Mouse (Mus musculus): ENCODE results near the gene Mlf2. TPM values are rescaled to one million over a fixed set of nuclear protein-coding genes. Genes with fewer than 3 reads are reported as not detected.

Mlf2 gene
- polyA plus RNA-seq, 1 experiment from 2014 or later, result 443 TPM

GRCm38 (mm10) chr6:124904991-124905860 lies 26.0 kb upstream of the Mlf2 start:
- DNase-seq (ENCODE audit: low spot score) (no peak), ATAC-seq (ENCODE audit: low FRiP score) (0 out of 2 replicates have a peak, but pooled peaks have one; percentile 4)
- peaks cover 5% of the 10 kb centered on the region; the same call in 1 of the 2 replicates for H3K27me3 ChIP-seq (ENCODE audit: control insufficient read depth, insufficient read depth, low read length)
- peaks cover 6% of the 10 kb centered on the region for H3K4me1 ChIP-seq (replicated peaks; ENCODE audit: control insufficient read depth, insufficient read depth, low read length)
- WGBS, result 38% methylated on average over 13 of the region's 16 CpGs
- peak overlapping the region; percentile 45; the same call in 1 of the 2 replicates for H3K4me2 ChIP-seq (replicated peaks; ENCODE audit: low read depth, low read length)
- H3K4me3 ChIP-seq (ENCODE audit: low read depth, low read length), result no peak overlapping the region; the same call in 1 of the 2 replicates
- peak overlapping the region; percentile 70 for H3K9ac ChIP-seq (ENCODE audit: low read depth, low read length)
- H3K36me3 ChIP-seq (ENCODE audit: control insufficient read depth, insufficient read depth, low read length), result no peaks in the 10 kb centered on the region
- H3K27ac ChIP-seq (ENCODE audit: low read depth, low read length), result peak overlapping the region; percentile 91
- H3K9me3 ChIP-seq (ENCODE audit: control insufficient read depth, low read length), result no peaks in the 10 kb centered on the region

- H3K27ac ChIP-seq (ENCODE audit: low read depth, low read length), result no peak overlapping the region
- no peak overlapping the region for H3K4me3 ChIP-seq (ENCODE audit: low read depth, low read length)
- peaks cover 5% of the 10 kb centered on the region; the same call in 1 of the 2 replicates for H3K27me3 ChIP-seq (ENCODE audit: control insufficient read depth, insufficient read depth, low read length)
- H3K9me3 ChIP-seq (ENCODE audit: control insufficient read depth, low read length), result no peaks in the 10 kb centered on the region
- no peak overlapping the region for H3K9ac ChIP-seq (ENCODE audit: low read depth, low read length)
- no peak for ATAC-seq (ENCODE audit: low FRiP score)
- peaks cover 9% of the 10 kb centered on the region for H3K4me1 ChIP-seq (replicated peaks; ENCODE audit: control insufficient read depth, insufficient read depth, low read length)
- 82% methylated on average over 1 of the region's 1 CpGs for WGBS
- no peak for DNase-seq (ENCODE audit: low spot score)
- H3K36me3 ChIP-seq (ENCODE audit: control insufficient read depth, insufficient read depth, low read length), result no peaks in the 10 kb centered on the region
- no peak overlapping the region for H3K4me2 ChIP-seq (replicated peaks; ENCODE audit: low read depth, low read length)
Measured at GRCm38 (mm10) chr6:124907767-124908166, 23.4 kb upstream of the Mlf2 start.

GRCm38 (mm10) chr6:124910032-124910431 lies 21.2 kb upstream of the Mlf2 start:
- DNase-seq (ENCODE audit: low spot score) (peak; percentile 51), ATAC-seq (ENCODE audit: low FRiP score) (peak; percentile 41)
- peaks cover 18% of the 10 kb centered on the region for H3K4me1 ChIP-seq (replicated peaks; ENCODE audit: control insufficient read depth, insufficient read depth, low read length)
- 0 out of 2 replicates have a peak overlapping the region, but pooled peaks have one; percentile 4 for H3K4me3 ChIP-seq (ENCODE audit: low read depth, low read length)
- 0 out of 2 replicates have a peak, but pooled peaks cover 4% of the 10 kb centered on the region for H3K36me3 ChIP-seq (ENCODE audit: control insufficient read depth, insufficient read depth, low read length)
- H3K9ac ChIP-seq (ENCODE audit: low read depth, low read length), result peak overlapping the region; percentile 56; the same call in 1 of the 2 replicates
- peak overlapping the region; percentile 33 for H3K4me2 ChIP-seq (replicated peaks; ENCODE audit: low read depth, low read length)
- H3K27ac ChIP-seq (ENCODE audit: low read depth, low read length), result no peak overlapping the region
- peaks cover 5% of the 10 kb centered on the region; the same call in 1 of the 2 replicates for H3K27me3 ChIP-seq (ENCODE audit: control insufficient read depth, insufficient read depth, low read length)
- no peaks in the 10 kb centered on the region for H3K9me3 ChIP-seq (ENCODE audit: control insufficient read depth, low read length)
- WGBS, result 3% methylated on average over 22 of the region's 32 CpGs

- H3K36me3 ChIP-seq (ENCODE audit: control insufficient read depth, insufficient read depth, low read length), result 0 out of 2 replicates have a peak, but pooled peaks cover 4% of the 10 kb centered on the region
- no peaks in the 10 kb centered on the region for H3K9me3 ChIP-seq (ENCODE audit: control insufficient read depth, low read length)
- no peak for ATAC-seq (ENCODE audit: low FRiP score)
- peaks cover 23% of the 10 kb centered on the region for H3K4me1 ChIP-seq (replicated peaks; ENCODE audit: control insufficient read depth, insufficient read depth, low read length)
- no peak within 1 kb of the TSS for H3K4me3 ChIP-seq (ENCODE audit: low read depth, low read length)
- H3K9ac ChIP-seq (ENCODE audit: low read depth, low read length), result no peak within 1 kb of the TSS
- peaks cover 5% of the 10 kb centered on the region; the same call in 1 of the 2 replicates for H3K27me3 ChIP-seq (ENCODE audit: control insufficient read depth, insufficient read depth, low read length)
- no peak within 1 kb of the TSS for H3K4me2 ChIP-seq (replicated peaks; ENCODE audit: low read depth, low read length)
- DNase-seq (ENCODE audit: low spot score), result no peak
- 17% methylated on average over 12 of the region's 13 CpGs for WGBS
- H3K27ac ChIP-seq (ENCODE audit: low read depth, low read length), result no peak within 1 kb of the TSS
Measured at GRCm38 (mm10) chr6:124911533-124912218, 19.5 kb upstream of the Mlf2 start, which contains the start of gene Lag3. Lag3 (minus strand) TSS chr6:124911705.

- DNase-seq (ENCODE audit: low spot score) (peak; percentile 26), ATAC-seq (ENCODE audit: low FRiP score) (no peak)
- Histone ChIP-seq H3K27me3 (ENCODE audit: control insufficient read depth, insufficient read depth, low read length) (peaks cover 5% of the 10 kb centered on the region; the same call in 1 of the 2 replicates), H3K36me3 (ENCODE audit: control insufficient read depth, insufficient read depth, low read length) (0 out of 2 replicates have a peak, but pooled peaks cover 4% of the 10 kb centered on the region), H3K9ac (ENCODE audit: low read depth, low read length) (no peak overlapping the region), H3K27ac (ENCODE audit: low read depth, low read length) (no peak overlapping the region), H3K4me1 (replicated peaks; ENCODE audit: control insufficient read depth, insufficient read depth, low read length) (peaks cover 23% of the 10 kb centered on the region), H3K4me3 (ENCODE audit: low read depth, low read length) (no peak overlapping the region), H3K4me2 (replicated peaks; ENCODE audit: low read depth, low read length) (no peak overlapping the region), H3K9me3 (ENCODE audit: control insufficient read depth, low read length) (no peaks in the 10 kb centered on the region)
- 71% methylated on average over 6 of the region's 6 CpGs for WGBS
Measured at GRCm38 (mm10) chr6:124913214-124913613, 18.0 kb upstream of the Mlf2 start.

- WGBS, result 44% methylated on average over 14 of the region's 14 CpGs
- Histone ChIP-seq H3K4me2 (replicated peaks; ENCODE audit: low read depth, low read length) (no peak overlapping the region; the same call in 1 of the 2 replicates), H3K27me3 (ENCODE audit: control insufficient read depth, insufficient read depth, low read length) (peaks cover 5% of the 10 kb centered on the region; the same call in 1 of the 2 replicates), H3K27ac (ENCODE audit: low read depth, low read length) (peak overlapping the region; percentile 55; the same call in 1 of the 2 replicates), H3K4me3 (ENCODE audit: low read depth, low read length) (peak overlapping the region; percentile 88; the same call in 1 of the 2 replicates), H3K9me3 (ENCODE audit: control insufficient read depth, low read length) (no peaks in the 10 kb centered on the region), H3K4me1 (replicated peaks; ENCODE audit: control insufficient read depth, insufficient read depth, low read length) (peaks cover 23% of the 10 kb centered on the region), H3K36me3 (ENCODE audit: control insufficient read depth, insufficient read depth, low read length) (0 out of 2 replicates have a peak, but pooled peaks cover 4% of the 10 kb centered on the region), H3K9ac (ENCODE audit: low read depth, low read length) (0 out of 2 replicates have a peak overlapping the region, but pooled peaks have one; percentile 12)
- DNase-seq (ENCODE audit: low spot score), result no peak
- no peak for ATAC-seq (ENCODE audit: low FRiP score)
Measured at GRCm38 (mm10) chr6:124913721-124914285, 17.4 kb upstream of the Mlf2 start.

- no peak for ATAC-seq (ENCODE audit: low FRiP score)
- 83% methylated on average over 7 of the region's 7 CpGs for WGBS
- Histone ChIP-seq H3K4me1 (replicated peaks; ENCODE audit: control insufficient read depth, insufficient read depth, low read length) (peaks cover 26% of the 10 kb centered on the region), H3K4me2 (replicated peaks; ENCODE audit: low read depth, low read length) (peak overlapping the region; percentile 90), H3K9me3 (ENCODE audit: control insufficient read depth, low read length) (no peaks in the 10 kb centered on the region), H3K4me3 (ENCODE audit: low read depth, low read length) (peak overlapping the region; percentile 88), H3K27me3 (ENCODE audit: control insufficient read depth, insufficient read depth, low read length) (peaks cover 5% of the 10 kb centered on the region; the same call in 1 of the 2 replicates), H3K27ac (ENCODE audit: low read depth, low read length) (peak overlapping the region; percentile 55), H3K36me3 (ENCODE audit: control insufficient read depth, insufficient read depth, low read length) (0 out of 2 replicates have a peak, but pooled peaks cover 4% of the 10 kb centered on the region), H3K9ac (ENCODE audit: low read depth, low read length) (peak overlapping the region; percentile 12; the same call in 1 of the 2 replicates)
- peak; percentile 25 for DNase-seq (ENCODE audit: low spot score)
Measured at GRCm38 (mm10) chr6:124914511-124914910, 16.7 kb upstream of the Mlf2 start.
